Mouse (Mus musculus) B cell, adult 67 days (primary cell): ENCODE results near the gene Gm43064. TPM values are rescaled to one million over a fixed set of nuclear protein-coding genes. Genes with fewer than 3 reads are reported as not detected.

ENCODE experiments used
- total RNA-seq, 2 experiments: library from RNA; stranded (reverse); gene quantifications; 4 replicates each; pipeline ENCODE4 v1.2.4; 2023

The Gm43064 gene
- 1 to 10 TPM in 1 of 2 experiments, not detected in 1; 2.0 TPM for total RNA-seq

GRCm38 (mm10) chr3:103808891-103809798, at the start of gene Gm43064, which contains the start of the genes Dclre1b and Ap4b1:
Gm43064 (plus strand) TSS chr3:103809573.
Dclre1b (minus strand) TSS chr3:103809444.
Ap4b1 (plus strand) TSS chr3:103809520.

DNA sequence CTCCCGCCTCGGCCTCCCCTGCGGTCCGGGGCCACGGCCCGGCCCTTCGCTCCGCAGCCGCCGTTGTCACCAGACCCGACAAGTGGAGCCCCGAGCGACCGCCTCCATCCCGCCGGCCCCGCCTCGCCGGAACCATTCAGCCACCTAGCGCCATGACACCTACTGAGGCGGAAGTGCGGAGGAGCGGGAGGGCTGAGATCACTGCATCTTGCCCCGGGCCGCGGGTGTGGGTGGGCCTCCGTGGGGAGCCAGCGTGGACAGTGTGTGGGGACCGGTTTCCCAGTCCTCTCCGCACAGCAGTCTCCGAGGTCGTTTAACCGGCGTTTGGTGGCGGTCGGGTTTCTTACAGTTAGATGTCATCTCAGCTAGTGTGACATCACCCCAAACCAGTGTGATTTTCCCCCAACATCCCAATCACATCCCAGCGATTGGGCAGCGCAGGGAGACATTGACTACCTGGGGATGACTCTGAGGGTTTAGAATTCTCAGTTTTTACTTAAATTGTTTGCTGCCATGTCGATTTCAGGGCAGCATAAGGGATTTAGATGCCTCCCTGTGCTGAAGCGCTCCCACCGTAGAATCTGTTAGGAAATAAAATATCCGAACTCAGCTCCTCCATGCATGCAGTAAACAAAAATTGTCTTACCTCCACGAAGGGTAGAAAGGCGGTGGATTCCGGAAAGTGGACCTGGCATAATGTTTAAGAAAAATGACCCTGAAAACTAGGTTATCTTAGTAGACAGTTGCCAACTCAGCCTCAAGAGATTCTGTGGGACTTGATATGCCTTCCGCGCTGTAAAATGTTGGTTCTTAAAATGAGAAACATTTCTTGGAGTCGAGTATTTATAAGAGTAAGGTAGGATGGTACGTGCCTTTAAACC, 17.9 kb upstream of the Gm43064 start, which contains the start of gene Hipk1:
Gene Hipk1 (minus strand): TSS at position 334 of the 881 bp plus-strand sequence.

DNA sequence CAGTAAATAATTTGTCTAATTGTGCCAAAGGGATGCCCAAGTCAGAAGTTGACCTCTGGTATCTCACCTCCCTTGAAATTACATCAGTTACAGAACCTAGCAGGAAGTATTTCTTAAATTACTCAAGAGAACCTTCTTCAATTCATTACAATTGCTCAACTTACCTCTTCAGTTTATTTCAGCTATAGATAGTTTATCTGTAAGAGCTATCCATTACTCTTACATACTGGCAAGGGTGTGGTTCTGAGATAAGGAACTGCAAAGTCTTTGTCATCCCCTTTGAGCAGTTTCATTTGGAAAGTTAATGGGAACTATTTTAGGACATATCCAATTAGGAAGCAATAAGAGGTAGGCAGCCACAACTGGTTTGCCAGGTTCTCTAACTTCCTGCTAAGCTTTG, 23.1 kb downstream of the Gm43064 start, which contains the start of gene Bcl2l15:
Gene Bcl2l15 (plus strand): TSS at position 176 of the 400 bp plus-strand sequence.

DNA sequence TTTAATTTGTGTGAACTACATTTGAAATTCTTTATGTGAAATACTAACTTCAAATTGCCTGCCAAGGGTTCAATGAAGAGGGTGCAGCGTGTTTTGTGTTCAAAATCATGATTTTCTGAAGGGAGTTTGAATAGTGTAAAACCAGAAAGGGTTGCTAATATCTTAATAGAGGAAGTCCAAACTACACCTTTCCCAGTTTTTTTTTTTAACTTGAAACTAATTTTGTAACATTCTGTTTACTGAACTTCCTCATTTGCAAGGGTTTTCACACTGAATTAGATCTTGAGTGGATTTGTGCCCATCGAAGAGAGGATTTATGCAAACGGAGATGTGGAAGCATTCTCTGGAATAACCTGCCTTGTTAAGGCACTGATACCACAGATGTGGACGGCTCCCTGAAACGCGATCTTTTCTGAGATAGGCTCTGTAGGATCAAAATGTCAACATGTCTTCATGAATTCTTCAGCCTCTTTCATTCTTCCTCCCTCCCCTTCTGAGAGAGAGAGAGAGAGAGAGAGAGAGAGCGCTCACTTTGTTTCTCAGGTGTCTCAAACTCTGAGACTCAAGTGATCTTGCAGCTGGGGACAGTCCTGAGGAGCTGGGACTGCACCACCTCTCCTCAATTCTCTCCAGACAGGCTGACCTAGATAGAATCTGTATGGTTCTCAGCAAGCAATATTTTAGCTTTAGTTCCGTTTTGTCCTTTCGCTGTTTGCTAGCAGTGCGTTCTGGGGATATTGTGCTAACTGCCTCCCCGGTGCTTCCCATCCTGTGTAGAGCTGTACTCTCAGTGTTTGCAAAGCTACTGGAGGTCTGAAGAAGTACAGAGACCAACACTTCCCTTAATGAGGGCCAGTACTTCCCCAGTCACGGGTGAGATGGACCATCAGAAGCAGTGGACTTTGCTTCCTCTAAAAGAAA, 49.8 kb downstream of the Gm43064 start, which contains the start of gene Ptpn22:
Gene Ptpn22 (plus strand): TSS at position 915 of the 921 bp plus-strand sequence.

Other genes starting within 250 kb of the Gm43064 start
- not detected for gene Syt6, start 234.3 kb upstream of the Gm43064 start, total RNA-seq
- gene Atg4a-ps, start 163.5 kb upstream of the Gm43064 start, total RNA-seq = 1 to 10 TPM in 1 of 2 experiments, not detected in 1; 3.1 TPM
- gene Olfml3, start 71.6 kb upstream of the Gm43064 start, total RNA-seq = 1 to 10 TPM; 3.1 to 3.5 TPM
- gene Gm10964, start 70.2 kb upstream of the Gm43064 start, total RNA-seq = not detected
- gene Hipk1, start 18.0 kb upstream of the Gm43064 start, total RNA-seq = 100 to 1,000 TPM; 241 to 255 TPM
- gene Dclre1b, start 129 bp upstream of the Gm43064 start, total RNA-seq = 10 to 100 TPM; 23.8 to 30.6 TPM
- gene Ap4b1, start 53 bp upstream of the Gm43064 start, total RNA-seq = 10 to 100 TPM; 27.3 to 30.1 TPM
- under 1 TPM; 0.71 to 0.75 TPM for gene Bcl2l15, start 23.0 kb downstream of the Gm43064 start, total RNA-seq
- 100 to 1,000 TPM in 1 of 2 experiments, 10 to 100 TPM in 1; 85.5 to 110 TPM for gene Ptpn22, start 50.2 kb downstream of the Gm43064 start, total RNA-seq
- 10 to 100 TPM; 52.5 to 52.8 TPM for gene Rsbn1, start 104.5 kb downstream of the Gm43064 start, total RNA-seq
- 10 to 100 TPM; 22.1 to 24.2 TPM for gene Phtf1, start 158.5 kb downstream of the Gm43064 start, total RNA-seq